Mouse (Mus musculus): ENCODE data around the gene Defb26.

- no peak for TF ChIP-seq GATA1 (IDR thresholded peaks at IDR 0.05; ENCODE audit: low read length)
- no peak for TF ChIP-seq TAL1 (IDR thresholded peaks at IDR 0.05; ENCODE audit: low read length)
Observed at GRCm38 (mm10) chr2:152498020-152498419, 13.5 kb downstream of the Defb26 start.
